Mouse (Mus musculus) embryo, embryonic 11.5 days (tissue): ENCODE measurements around the gene Actr6.
"Not testable (repeated sequence)": the region's sequence is repeated elsewhere in the genome, so short reads cannot be mapped to it uniquely, and the experiment has no call there.

Experiments
- DNase-seq: peaks from one replicate; pipeline ENCODE4 v3.0.0-alpha.2; 2012; ENCODE audit warnings: low read depth, low spot score

Actr6 gene

DNA sequence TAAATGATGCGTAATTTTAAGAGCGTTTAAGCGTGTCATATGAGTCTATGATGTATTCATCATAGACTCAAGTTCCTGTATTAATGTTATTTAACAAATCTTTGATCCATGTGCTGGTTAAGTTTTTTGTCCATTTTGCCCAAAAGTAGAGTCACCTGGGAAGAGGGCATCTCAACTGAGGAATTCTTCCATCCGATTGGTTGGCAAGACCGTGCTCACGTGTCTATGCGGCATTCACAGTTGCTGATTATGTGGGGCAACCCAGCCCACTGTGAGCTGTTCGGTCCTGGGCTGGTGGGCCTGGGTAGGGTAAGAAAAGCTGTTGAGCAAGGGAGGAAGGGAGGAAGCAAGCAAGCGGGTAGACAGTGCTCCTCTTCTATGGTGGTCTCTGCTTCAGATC is 6.3 kb upstream of the Actr6 start:
- no peak for DNase-seq

DNA sequence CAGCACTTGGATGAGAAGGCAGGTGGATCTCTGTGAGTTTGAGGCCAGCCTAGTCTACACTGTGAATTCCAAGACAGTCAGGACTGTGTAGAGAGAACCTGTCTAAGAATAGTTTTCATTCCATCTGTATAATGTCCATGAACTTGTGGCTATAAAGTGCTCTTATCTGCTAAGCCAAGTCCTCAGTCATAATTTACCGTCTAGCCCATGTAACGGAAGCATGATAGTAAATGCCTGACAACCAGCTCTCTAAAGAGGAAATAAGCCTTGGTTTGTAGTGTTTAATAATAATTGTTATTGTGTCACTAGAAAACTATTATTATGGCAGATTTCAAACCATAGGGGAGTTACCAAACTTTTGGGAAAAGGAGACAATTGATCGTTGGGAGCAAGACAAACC is 5.8 kb upstream of the Actr6 start:
- no peak for DNase-seq

DNA sequence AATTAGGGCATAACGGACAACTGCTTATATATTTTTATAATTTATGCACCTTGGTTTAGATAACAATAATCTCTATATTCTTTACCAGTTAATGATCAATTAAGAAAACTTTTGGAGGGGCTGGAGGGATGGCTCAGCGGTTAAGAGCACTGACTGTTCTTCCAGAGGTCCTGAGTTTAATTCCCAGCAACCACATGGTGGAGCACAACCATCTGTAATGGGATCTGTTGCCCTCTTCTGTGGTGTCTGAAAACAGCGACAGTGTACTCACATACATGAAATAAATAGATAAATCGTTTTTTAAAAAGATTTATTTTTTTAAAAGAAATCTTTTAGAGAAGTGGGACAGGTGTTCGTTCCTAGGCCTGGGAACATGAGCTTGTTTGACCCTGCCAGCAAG is 5.0 kb upstream of the Actr6 start:
- no peak for DNase-seq

DNA sequence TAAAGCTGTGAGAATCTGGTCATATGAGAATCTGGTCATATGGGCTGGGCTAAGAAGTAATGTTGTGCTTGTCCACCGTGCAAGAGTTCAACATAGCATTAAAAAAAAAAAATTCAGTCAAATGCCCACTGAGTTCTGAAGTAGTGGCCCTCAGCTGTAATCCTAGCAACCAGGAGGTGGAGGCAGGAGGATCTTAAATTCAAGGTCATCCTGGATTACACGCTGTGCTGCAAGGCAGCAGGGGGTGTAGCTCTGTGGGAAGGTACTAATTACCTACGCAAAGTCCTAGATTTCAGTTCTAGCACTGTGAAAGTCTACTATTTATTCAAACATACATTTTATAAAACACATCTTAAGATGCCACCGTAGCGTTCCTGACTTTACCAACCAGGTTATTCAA is 754 bp downstream of the Actr6 start:
- DNase-seq: no peak

DNA sequence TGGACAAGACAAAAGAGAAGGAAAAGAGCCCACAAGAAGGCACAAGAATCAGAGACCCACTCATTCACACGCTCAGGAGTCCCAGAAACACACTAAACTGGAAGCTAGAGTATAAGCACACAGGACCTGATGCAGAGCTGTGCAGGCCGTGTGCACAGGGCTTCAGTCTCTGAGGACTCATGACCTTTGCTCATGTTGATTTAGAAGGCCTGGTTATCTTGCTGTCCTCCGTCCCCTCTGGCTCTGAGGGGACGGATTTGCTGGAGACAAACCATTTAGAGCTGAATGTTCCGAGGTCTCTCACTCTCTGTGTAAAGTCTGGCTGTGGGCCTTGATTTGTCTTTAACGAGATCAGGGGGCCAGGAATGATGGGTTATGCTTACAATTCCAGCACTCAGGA is 1.7 kb downstream of the Actr6 start:
- DNase-seq: no peak

DNA sequence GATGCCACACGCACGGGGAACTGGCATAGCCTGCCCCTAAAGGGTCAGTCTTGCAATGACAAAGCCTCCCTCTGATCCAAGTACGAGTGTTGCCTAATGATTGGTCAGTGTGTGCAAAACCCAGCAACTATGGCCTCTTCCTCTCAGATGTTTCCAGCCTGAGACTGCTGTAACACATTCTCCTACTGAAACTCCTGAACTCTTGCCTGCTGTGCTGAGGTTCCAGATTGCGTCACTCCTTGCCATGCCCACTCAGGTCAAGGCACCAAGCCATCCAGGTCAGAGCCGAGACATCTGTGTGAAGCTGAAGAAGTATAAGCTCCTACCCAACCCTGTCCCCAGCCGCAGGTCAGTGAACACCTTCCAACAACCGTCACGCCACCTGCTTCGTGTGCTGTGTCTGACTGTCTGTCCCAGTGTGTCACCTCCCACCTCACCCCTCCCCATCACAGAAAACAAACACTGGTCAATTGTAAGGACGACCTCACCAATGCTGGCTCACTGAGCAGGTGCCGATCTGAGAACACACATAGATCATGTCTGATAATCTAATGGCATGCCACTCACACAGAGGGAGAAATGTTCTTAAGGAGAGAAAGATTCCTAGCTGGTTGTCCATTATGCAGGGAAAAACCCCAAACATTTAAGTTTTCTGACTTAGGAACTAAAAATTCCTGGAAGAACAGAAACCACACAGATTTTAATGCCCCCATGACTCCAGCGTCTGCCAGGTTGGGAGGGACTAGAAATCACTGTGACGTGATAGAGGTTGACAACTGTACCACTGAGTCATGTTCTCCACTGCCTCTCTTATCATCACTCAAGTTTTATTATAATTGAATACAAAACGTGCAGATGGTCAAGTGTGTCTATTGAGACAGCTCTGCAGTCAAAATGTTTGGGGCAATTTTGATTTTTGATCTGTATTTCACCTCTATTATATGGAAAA is 9.6 kb downstream of the Actr6 start:
- no peak for DNase-seq

DNA sequence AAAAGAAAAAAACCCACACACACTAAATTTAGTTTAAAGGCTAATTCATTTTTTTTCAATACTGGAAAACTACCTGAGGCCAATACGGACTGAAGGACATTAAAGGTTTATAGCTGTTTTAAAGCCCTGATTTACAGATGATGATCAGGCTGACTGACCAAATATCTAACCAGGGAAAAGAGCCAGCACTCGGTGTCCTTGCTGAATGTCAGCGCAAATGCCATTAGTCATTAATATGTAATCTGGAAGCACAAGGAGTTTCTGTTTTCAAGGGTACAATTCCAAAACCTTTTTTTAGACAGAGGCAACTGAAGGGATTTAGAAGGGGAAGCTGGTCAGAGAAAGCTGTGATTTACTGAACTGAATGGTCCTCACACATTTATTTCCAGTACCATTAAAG is 11.3 kb downstream of the Actr6 start:
- no peak for DNase-seq

DNA sequence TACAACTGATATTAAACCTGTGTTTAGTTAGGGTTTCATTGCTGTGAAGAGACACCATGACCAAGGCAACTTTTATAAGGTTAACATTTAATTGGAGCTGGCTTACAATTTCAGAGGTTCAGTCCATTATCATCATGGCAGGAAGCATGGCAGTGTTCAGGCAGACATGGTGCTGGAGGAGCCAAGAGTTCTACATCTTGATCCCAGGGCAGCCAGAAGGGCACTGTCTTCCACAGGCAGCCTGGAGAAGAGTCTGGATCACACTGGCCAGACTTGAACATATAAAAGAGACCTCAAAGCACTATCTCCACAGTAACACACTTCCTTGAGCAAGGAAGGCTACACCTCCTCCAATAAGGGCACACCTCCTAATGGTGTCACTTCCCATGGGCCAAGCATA is 11.8 kb downstream of the Actr6 start:
- no peak for DNase-seq

DNA sequence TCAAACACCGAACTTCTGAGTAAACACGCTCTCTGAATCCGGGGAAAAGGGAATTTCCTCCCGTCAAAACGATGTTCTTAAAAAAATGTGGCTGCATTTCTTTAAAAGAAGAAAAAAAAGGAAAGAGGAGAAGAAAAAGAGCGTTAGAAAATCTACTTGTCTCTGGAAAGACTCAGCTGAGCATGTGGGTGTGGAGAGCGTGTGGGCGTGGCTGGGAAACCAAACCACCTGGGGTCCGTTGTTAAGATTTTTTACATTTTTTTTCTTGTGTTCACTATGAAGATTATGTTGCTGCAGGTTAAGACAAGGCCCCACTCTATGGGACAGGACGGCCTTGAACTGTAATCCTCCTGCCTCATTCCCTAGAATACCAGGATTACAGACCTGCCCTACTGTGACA is 17.2 kb downstream of the Actr6 start:
- no peak for DNase-seq

DNA sequence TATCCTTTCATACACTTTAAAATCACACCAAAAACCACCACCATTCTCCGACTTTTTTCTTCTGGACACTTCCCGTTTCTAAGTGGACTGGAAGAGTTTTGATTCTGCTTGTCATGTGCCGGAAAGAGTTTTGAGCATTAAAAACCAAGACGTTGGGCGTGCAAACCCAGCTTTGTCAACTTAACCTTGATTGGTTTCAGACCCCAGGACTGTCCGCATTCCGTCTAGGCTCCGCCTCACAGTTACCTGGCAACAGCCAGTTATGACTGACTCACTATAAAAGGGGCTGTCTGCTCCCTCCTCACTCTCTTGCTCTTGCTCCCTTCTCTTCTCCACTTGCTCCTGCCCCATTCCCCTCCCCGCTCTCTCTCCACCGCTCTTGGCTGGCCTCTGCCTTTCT is 23.4 kb downstream of the Actr6 start:
- no peak for DNase-seq

DNA sequence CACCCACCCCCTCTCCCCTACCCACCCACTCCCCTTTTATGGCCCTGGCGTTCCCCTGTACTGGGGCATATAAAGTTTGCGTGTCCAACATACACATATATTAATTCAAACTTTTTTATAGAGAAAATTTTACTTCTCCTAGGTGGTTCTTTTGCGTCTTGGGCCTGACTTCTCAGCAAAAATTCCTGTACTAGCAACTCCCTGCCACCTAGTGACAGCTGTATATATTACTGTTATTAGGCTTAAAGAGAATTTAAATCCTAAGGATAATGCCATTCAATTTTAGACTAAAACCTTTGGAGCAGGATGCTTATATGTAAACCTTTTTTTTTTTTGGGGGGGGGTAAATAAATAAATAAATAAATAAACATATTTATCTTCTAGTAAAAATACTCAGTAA is 24.7 kb downstream of the Actr6 start:
- no peak for DNase-seq

DNA sequence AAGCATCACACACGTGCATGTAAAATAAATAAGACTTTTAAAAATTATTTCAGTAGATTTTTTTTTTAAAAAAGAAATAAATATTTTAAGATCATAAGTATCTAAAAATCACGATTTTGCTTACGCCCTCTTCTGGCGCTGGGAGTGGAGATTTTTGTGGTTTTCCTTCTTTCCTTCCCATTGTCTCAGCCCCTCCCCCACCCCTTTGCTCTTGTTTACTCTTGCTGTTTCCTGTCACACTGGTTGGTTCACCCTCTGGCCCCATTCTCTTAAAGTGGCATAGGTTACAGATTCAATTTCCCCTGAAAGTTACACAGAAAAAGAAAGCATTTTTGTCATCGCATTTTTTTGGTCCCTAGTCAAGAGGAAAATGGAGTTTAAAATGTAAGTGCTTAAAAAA is 29.1 kb downstream of the Actr6 start:
- DNase-seq: no peak

DNA sequence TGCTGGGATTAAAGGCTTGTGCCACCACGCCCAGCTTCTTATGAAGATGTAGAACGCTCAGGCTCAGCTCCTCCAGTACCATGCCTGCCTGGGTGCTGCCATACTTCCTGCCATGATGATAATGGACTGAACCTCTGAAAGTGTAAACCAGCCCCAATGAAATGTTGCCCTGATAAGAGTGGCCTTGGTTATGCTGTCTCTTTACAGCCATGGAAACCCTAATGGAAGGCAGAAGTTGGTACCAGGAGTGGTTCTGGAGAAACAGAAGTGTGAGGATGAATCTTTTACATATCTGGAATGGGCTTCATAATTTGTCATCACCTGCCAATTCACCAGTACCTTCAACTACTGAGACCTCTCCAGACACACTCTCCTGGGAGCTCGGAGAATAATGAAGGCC is 34.1 kb downstream of the Actr6 start:
- no peak for DNase-seq

DNA sequence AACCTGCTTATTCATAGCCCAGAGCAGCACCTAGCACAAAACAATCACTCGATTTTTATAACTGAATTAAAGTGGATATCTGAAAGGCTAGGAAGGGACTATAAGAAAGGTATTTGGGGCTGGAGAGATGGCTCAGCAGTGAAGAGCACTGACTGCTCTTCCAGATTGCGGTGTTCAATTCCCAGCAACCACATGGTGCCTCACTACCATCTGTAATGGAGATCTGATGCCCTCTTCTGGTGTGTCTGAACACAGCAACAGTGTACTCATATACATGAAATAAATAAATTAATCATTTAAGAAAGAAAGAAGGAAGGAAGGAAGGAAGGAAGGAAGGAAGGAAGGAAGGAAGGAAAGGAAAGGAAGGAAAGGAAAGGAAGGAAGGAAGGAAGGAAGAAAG is 35.8 kb downstream of the Actr6 start:
- DNase-seq: not testable (repeated sequence)

DNA sequence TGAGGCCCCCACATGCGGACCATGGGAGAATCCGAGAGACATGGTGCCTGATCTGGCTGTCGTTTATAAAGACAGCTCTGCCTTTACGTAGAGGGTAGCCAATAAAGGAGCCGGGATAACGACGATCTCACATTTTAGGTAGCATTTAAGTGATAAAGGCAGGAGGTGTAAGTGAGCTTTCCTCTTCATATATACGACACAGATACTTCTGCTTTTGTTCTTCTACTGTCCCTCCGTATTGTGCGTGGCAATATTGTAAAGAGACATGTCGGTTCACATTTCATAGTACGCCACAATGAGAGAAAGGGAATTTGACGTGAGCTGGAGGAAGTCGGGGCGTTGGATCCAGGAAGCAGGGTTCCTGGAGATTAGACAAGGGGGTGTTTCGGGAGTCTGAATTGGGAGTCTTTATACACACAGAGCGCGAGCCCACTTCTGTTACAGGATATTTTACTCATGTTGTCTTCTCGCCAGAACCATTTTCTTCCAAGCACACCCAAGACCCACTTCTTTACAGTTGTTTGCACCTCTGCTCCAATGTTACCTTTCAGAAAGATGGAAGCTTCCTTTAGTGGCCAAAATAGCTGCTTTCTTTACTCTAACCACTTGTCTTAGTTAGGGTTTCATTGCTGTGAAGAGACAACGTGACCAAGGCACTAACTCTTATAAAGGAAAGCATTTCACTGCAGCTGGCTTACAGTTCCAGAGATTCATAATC is 36.7 kb downstream of the Actr6 start:
- DNase-seq: no peak

DNA sequence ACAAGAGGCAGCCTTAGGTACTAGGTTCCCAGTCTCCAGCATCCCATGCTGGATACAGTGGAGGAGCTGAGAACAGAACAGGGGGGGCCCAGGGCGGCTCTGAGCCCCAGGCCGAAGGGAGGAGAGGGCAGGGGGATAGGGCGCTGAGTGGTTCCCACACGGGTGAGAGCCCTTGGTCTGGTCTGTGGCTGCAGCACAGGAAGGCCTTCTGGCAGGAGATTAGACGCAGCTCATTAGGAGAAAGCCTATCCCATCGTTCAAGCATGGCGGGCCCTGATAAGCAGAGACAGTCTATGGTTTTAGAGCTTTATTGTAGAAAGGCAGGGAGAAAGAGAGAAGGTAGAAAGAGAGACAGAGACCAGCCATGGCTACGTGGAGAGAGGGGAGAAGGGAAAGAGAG is 42.1 kb downstream of the Actr6 start:
- DNase-seq: no peak

DNA sequence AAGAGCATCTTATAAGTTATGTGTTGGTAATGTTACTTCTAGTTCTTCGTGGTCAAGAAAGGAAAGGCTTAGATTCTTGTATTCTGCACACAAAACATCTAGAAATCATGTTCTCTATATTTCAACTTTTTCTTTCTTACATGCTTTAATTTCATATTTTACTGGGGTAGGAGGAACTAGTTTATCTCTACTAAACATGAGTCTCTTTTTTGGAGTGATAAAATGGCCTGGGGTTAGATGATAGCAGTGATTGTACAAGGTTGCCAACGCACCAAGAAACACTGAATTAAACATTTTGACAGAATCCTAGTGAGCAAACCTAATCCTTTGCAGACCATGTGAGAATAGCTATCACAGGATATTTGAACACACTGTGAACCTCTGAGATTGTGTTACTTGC is 44.6 kb downstream of the Actr6 start:
- DNase-seq: no peak

DNA sequence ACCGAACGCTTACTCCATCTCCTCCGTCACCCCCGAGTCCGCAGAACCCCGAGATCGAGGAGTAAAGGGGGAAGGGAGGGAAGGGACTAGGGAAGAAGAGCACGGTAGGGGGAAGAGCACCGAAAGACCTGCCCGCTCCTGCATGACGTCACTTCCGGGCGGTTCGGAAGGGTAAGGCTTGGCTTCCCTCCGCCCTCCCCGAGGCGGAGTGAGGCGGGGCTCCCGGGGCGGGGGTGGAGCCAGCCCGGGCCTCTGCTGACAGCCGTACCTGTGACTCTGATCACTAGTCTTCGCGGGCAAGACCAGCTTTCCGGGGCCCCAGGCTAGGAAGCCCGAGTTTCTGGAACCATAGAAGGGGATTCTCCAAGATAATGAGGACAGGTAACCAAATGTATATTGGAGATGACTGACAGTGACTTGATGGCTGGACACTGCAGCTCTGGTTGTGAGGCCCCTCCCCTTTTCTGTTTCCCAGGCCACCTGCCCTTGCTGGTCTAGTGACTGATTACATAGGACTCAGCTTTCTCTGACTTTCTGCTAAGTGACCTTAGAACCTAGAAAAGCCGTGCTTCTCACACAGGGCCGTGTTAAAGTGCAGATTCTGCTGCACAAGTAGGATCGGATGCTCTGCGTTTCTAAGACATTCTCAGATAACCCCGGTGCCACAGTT is 45.8 kb downstream of the Actr6 start, which contains the start of gene Scyl2:
TSS of gene Scyl2 (minus strand) at position 147 of the 670 bp plus-strand sequence.
- DNase-seq: peak; percentile 90

DNA sequence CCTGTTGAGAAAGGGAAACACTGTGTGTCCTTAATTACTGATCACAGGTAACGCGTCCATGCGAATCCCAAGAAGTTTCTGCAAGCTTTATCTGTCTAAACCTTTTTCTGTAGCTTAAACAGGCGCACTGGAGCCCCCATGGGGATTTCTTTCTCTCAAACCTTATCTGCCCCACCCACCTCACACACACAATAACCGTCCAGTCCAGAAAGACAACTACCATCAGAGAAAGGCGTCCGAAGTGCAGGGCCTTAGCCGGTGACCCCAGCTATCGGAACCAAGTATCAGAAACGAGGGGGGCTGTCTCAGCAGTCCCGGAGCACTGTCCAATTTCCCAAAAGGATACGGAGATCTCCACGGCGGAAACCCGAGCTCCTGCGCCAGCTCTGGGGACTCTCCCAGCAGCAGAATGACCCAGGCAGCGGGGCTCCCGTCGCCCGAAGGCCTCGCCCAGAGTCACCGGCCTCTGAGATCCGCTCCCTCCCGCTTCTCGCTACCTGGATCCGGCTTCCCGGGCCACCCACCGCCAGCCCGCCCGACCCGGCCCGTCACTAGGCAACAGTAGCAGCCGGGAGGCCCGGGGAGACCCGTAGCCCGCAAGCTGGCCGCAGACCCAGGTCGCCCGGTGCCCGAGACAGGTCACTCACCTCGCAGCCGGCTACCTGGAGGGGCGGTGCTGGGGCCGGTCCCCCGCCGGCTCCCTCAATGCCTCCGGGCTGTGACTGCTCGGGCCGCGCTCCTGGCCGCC is 46.5 kb downstream of the Actr6 start:
- no peak for DNase-seq

DNA sequence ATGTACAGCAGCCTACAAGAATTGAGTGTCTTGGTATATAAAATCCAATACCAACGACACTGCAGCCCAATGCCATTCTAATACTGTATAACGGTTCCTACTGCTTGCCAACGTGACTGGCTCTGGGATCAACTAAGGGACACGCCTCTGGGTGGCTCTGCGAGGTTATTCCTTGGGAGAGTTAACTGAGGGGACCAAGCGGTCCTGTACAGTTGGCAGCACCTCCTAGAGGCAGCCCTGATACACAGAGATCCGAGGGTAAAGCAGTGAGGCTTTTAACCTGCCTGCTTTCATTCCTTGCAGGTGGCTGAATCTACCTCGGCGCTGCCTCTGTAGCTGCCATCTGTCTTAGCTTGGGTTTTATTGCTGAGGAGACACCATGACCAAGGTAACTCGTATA is 49.1 kb downstream of the Actr6 start:
- DNase-seq: no peak

DNA sequence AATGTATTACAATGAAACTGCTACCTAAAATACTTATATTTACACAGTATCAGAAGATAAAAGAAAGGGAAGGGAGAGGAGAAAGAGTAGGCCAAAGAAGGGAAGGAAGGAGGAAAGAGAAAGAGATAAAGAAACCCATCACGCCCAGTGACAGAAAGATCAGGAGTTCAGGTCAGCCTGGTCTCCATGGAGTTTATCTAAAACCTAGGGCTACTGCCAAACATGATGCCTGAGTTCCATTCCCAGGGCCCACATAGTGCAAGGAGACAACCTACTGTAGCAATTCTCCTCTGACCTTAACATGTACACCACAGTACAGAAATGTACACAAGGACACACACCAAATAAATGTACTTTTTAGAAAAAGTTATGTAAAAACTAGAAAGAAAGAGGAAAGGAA is 49.9 kb downstream of the Actr6 start:
- no peak for DNase-seq

DNA sequence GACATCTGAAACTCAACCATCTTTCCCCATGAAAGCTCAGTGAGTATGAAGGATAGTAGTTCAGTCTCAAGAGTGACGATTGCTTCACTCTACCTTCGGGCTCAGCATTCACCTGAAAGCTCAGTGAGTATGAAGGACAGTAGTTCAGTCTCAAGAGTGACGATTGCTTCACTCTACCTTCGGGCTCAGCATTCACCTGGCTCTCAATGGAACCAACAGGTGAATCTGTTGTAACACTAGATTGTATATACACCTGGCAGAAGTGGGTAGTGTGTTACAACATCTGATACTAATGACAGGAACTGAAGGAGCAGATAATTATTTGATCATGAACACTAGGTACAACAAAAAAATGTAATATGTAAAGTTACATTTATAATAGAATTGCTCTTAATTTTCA is 50.4 kb downstream of the Actr6 start:
- no peak for DNase-seq
